Mouse (Mus musculus) frontal cortex, postnatal 14 days (tissue): ENCODE data around the gene Ppp1r9a.

Source experiments
- DNase-seq, 2 experiments: peaks; one replicate each; pipeline ENCODE4 v3.0.0; 2022; ENCODE audit warnings: low spot score in 2 of 2

Gene Ppp1r9a

DNA sequence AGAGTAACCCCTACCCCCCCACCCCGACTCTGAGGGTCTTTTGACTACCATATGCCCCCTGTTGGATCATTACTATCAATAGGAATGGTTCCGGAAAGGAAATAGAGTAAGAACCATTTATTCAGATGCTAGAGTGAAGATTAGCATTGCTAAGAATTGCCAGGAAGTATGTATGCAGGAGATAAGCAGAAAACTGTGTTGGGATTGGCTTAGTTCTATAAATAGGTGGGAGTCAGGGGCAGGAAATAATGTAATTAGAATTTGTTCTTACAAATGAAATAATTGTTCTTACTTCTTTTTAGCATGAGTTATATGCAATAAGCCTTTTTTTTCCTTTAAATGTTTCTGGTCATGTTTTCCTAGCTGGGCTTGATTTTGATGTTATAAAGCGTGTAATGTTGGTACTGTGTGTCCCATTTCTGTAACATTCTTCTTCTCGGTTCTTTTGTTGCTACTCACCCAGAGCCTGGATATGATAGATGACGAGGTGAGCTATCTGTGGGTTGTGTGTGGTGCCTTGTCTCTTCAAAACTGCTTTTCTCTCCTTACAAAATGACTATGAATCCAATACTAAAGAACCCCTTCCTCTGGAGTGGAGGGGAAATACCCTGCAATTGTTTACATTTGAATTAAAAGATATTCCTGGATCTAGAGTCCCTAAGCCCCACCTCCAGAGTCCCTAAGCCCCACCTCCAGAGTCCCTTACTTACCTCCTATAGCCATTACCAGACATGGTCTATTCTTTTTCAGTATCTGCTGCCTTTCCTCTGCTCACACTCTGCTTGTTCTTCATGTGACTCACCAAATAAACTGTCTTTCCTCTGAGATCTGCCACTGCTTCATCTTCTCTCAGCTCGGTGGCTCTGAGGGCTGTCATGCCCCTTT is 254.1 kb downstream of the Ppp1r9a start:
- no peak for DNase-seq

DNA sequence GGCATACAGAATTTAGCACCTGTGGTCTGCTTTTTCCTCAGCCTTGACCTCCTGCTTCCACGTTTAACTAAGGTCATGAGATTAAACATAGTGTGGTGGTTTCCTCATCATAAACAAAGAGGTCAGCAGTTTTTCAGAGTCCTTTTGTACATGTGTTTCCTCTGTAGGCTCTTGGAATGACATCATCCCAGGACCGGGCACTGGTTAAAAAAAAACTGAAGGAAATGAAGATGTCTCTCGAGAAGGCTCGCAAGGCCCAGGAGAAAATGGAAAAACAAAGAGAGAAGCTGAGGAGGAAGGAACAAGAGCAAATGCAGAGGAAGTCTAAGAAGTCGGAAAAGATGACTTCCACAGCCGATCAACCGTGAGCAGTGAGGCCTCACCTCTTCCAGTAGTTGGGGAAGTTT is 256.7 kb downstream of the Ppp1r9a start:
- DNase-seq, result no peak

- DNase-seq, result no peak
Observed at GRCm38 (mm10) chr6:5162052-5162451, 259.3 kb downstream of the Ppp1r9a start.

DNA sequence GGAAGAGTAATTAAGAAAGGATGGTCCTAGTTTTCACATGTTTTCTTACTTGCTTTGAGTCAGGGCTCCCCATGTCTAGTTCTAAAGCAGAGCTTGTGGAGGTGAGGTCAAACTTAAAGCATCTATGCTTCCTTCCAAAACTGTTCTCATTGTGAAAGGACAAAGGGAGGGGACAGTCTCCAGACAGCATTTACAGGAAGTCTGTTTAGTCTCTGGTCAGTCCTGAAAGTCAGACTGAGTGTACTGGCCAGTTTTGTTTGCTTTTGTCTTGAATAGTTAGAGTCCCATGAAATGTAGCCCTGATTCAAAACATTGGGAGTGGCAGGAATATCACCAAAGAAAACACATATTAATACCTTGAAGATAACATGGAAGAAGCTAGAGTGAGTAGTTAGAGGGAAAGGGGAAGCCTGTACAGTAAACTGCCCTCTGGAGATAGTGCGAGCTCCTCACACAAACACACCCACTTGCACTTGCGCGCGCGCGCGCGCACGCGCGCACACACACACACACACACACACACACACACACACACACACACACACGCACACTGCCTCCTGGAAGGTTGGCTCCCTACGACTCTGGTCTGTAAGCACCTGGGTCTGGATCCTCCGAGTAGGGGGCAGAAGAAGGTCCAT is 260.9 kb downstream of the Ppp1r9a start:
- DNase-seq, result no peak

- DNase-seq, result no peak
Observed at GRCm38 (mm10) chr6:5164855-5165254, 262.1 kb downstream of the Ppp1r9a start.

GRCm38 (mm10) chr6:5167051-5167677 is 264.4 kb downstream of the Ppp1r9a start:
- no peak for DNase-seq

DNA sequence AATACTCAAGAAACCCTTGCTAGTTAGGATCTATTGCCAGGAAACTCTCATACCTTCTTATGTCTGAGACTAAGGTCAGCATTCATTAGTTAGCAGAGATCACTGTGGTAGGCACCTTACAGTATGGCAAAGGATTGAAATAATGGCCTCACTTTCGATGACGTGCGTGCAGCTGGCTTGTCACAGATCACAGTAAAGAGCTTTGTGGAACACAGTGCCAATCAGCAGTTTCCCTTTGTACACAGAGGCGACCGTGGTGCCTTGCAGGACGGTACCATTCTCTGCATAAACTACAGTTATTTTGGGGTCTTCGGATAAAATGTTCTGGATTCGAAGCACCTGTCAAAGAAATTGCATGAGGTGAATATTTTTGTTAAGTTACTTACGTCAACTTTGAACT is 265.4 kb downstream of the Ppp1r9a start:
- no peak for DNase-seq

DNA sequence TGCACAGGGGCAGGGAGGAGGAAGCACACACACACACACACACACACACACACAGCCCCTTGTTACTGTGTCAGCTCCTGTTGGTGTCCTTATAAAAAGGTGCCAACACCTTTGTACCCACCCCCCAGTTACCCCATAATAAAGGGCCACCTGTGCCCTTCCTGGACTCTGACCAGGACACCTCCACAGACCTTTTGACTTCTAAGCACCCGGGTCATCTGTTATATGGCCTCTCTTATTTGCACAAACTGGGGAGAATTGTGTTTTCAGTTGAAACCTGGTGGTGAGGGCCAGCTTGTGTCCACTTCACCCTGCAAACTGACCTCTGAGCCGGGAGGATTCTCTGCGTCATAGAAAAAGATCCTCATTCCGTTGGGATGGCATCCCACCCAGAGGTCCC is 268.7 kb downstream of the Ppp1r9a start:
- no peak for DNase-seq

GRCm38 (mm10) chr6:5172571-5172970 is 269.9 kb downstream of the Ppp1r9a start:
- no peak for DNase-seq

GRCm38 (mm10) chr6:5174179-5174812 is 271.6 kb downstream of the Ppp1r9a start:
- no peak for DNase-seq

DNA sequence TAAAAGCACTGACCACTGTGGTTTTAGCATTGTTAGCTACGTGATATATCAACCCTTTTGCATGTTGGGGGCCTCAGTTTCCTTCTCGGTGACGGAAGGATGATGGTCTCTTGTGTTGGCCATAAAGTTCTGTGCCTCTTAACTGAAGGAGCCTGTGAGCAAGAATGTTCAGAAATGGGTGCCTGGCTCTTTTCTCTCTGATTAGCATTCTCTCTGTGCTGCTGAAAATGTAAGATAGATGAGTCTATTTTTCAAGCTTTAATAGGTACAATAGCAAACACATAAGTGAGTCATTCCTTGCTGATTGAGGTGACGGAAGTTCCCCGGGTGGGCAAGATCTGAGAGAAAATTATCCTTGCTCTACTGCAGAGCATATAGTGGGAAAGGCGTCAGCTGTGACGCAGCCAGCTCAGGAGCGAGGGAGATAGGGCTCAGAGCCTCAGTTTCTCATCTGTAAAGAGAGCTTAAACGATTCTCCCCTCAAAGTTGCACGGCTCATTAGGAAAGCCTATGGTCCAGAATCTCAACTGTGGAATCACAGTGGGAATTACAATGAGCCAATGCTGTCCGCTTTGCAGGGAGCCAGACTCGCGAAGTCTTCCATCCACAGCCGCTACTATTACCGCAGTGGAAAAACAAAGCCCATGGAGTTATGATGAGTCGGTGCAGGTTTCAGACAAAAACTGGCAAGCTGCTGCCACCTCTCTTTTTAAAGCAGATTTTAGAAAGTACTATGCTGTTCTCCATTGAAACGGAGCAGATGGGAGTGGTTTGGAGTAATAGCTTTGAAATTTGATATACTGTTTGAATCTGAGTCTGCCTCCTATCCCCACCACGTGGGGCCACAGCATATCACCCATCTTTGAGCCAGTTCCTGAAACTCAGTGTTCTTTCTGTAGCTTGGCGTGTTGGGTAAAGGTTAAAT is 275.5 kb downstream of the Ppp1r9a start:
- DNase-seq, result no peak

- no peak for DNase-seq
Observed at GRCm38 (mm10) chr6:5179189-5179588, 276.5 kb downstream of the Ppp1r9a start.

DNA sequence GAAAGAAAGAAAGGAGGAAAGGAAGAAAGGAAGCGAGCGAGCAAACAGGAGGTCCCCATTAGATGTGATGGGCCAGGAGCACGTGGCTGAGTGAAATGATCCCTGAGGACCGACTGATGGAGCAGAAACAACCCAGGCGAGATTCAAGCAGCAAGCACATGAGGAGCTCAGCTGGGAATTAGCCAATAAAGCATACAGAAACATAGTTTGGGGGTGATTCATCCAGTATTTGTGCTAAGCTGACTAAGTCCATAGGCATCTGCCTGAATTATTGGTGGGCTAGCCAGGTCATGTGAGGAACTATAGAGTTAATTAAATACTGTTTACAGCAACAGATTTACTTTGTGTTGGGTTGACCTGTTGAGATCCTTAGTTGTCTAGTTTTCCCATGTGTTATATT is 277.9 kb downstream of the Ppp1r9a start:
- no peak for DNase-seq

GRCm38 (mm10) chr6:5186229-5186950 is 283.7 kb downstream of the Ppp1r9a start:
- no peak for DNase-seq

DNA sequence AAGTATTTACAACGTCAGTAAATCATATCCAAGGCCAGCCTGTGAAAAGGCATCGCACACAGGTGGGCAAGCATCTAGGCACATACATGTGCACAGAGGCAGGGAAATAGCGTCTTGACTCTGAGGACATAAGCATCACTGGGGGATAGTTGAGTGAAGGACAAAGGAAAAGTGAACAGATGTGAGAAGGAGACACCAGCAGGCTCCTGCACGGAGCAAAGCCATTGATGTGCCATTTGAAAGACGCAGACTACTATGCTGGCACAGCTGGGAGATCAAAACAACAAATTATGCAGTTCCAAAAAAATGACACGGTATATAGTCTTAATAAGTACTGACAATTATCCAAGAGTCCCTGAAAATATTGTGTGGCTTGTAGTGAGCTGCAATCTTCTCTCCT is 284.9 kb downstream of the Ppp1r9a start:
- DNase-seq, result no peak

GRCm38 (mm10) chr6:5188036-5188435 is 285.3 kb downstream of the Ppp1r9a start:
- no peak for DNase-seq

- no peak for DNase-seq
Observed at GRCm38 (mm10) chr6:5188938-5189337, 286.2 kb downstream of the Ppp1r9a start.

DNA sequence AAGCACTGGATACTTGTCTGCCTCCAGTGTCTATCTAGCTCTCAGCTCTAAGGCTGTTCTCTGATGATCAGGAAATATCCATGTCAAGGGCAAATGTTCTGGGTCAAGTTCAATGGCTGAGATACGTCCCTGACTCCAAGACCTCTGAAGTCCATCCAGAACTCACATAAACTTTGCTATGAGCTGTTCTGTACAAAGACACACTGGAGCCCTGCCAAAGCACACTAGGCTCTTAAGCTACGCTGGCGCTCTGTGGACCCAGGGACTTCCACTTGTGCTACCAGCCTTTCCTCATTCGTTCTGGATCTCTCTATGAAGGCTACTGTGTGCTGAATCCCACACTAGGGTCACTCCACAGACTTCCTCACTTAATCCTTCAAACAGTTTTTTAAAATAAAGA is 286.8 kb downstream of the Ppp1r9a start:
- DNase-seq, result no peak

DNA sequence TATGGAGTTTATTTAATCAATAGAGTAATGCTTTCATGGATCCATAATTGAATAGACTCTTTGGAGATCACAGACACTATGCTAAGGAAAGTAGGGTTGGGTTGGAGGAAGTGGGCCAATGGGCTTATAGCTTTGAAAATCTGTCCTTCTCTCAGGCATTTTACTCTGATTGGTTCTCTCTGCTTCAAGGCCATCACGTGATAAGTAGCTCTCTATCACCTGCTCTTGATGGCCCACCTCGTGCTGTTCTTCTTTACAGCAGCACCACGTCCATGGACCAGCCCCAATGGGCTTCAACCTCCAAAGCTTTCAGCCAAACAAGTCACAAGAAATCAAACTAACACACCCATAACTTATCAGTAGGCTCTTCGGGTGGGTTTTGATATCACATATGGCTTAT is 288.0 kb downstream of the Ppp1r9a start:
- DNase-seq, result no peak

DNA sequence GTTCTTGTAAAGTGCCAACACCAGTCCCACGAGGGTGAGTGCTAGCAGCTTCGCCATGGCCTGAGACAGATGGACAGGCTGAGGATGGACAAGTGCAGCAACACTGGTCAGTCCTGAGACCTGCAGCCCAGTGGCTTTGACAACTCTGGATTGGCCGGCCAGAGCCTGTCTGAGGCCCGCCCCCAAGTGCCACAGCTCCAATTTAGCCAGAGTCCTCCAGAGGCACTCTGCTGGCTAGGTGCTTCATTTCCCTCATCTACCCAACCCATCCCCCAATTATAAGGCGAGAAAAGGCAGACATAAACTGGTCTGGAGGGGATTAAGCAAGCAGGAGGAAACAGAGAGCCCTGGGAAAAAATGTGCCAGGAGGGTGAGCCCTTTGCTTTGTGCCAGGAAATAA is 291.0 kb downstream of the Ppp1r9a start, which contains the start of gene Pon1:
Gene Pon1 (minus strand): TSS at position 254 of the 400 bp plus-strand sequence.
- DNase-seq, result no peak
